Mouse (Mus musculus): Measurements from ENCODE around the gene Mast3. TPM values are rescaled to one million over a fixed set of nuclear protein-coding genes. Genes with fewer than 3 reads are reported as not detected.
A peak's percentile ranks its signal among the peaks of the same experiment; 100 is the strongest.

Mast3 gene
- polyA plus RNA-seq, 1 experiment from 2014 or later: 18.9 TPM

GRCm38 (mm10) chr8:70843941-70844340 is 39.1 kb upstream of the Mast3 start:
- peaks cover 5% of the 10 kb centered on the region; the same call in 1 of the 2 replicates for H3K36me3 ChIP-seq
- no peak overlapping the region for H3K9ac ChIP-seq (replicated peaks)
- no peak overlapping the region for H3K4me3 ChIP-seq (replicated peaks)
- no peaks in the 10 kb centered on the region for H3K9me3 ChIP-seq (replicated peaks)
- H3K27ac ChIP-seq (replicated peaks): no peak overlapping the region
- 86% methylated on average over 8 of the region's 8 CpGs for WGBS
- no peaks in the 10 kb centered on the region for H3K27me3 ChIP-seq (replicated peaks)
- ATAC-seq (ENCODE audit: low FRiP score): no peak
- H3K4me2 ChIP-seq: no peak overlapping the region
- peaks cover 19% of the 10 kb centered on the region for H3K4me1 ChIP-seq

- Histone ChIP-seq H3K27me3 (replicated peaks) (no peaks in the 10 kb centered on the region), H3K9ac (replicated peaks) (no peak overlapping the region), H3K27ac (replicated peaks) (no peak overlapping the region), H3K4me1 (peaks cover 25% of the 10 kb centered on the region), H3K4me2 (no peak overlapping the region), H3K4me3 (replicated peaks) (no peak overlapping the region), H3K9me3 (replicated peaks) (no peaks in the 10 kb centered on the region), H3K36me3 (peaks cover 5% of the 10 kb centered on the region; the same call in 1 of the 2 replicates)
- 78% methylated on average over 5 of the region's 5 CpGs for WGBS
- no peak for ATAC-seq (ENCODE audit: low FRiP score)
These were observed 38.4 kb upstream of the Mast3 start for GRCm38 (mm10) chr8:70843214-70843773.

DNA sequence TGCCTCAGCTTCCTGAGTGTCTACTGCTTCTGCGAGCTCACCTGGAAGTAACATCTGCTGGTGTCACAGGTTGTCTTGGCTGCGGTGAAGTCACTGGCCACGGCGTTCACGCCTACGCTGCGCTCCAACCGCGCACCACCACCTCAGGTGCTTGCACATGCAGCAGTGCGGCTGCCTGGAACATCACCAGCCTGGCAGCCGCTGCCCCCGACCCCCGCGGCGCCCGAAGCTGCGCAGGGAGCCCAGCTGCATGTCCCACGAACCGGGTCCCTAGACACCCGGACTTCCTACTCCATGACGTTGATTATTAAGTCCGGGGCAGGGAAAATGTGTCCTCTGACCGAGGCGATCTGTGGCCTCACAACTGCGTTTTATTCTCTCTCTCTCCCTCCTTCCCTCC is 37.6 kb upstream of the Mast3 start:
- no peak overlapping the region for H3K27ac ChIP-seq (replicated peaks)
- no peak for ATAC-seq (ENCODE audit: low FRiP score)
- no peak overlapping the region for H3K4me2 ChIP-seq
- no peaks in the 10 kb centered on the region for H3K27me3 ChIP-seq (replicated peaks)
- H3K4me3 ChIP-seq (replicated peaks): no peak overlapping the region
- peaks cover 25% of the 10 kb centered on the region for H3K4me1 ChIP-seq
- no peak overlapping the region for H3K9ac ChIP-seq (replicated peaks)
- H3K9me3 ChIP-seq (replicated peaks): no peaks in the 10 kb centered on the region
- peaks cover 5% of the 10 kb centered on the region; the same call in 1 of the 2 replicates for H3K36me3 ChIP-seq
- WGBS: 67% methylated on average over 25 of the region's 25 CpGs

GRCm38 (mm10) chr8:70841147-70842072 is 36.6 kb upstream of the Mast3 start:
- H3K4me2 ChIP-seq: no peak overlapping the region
- peak overlapping the region; percentile 56; the same call in 1 of the 2 replicates for H3K27ac ChIP-seq (replicated peaks)
- H3K36me3 ChIP-seq: peaks cover 5% of the 10 kb centered on the region; the same call in 1 of the 2 replicates
- no peaks in the 10 kb centered on the region for H3K9me3 ChIP-seq (replicated peaks)
- H3K27me3 ChIP-seq (replicated peaks): no peaks in the 10 kb centered on the region
- peaks cover 25% of the 10 kb centered on the region for H3K4me1 ChIP-seq
- H3K9ac ChIP-seq (replicated peaks): no peak overlapping the region
- WGBS: 41% methylated on average over 22 of the region's 22 CpGs
- ATAC-seq (ENCODE audit: low FRiP score): no peak
- no peak overlapping the region for H3K4me3 ChIP-seq (replicated peaks)

- no peaks in the 10 kb centered on the region for H3K9me3 ChIP-seq (replicated peaks)
- H3K36me3 ChIP-seq: peaks cover 5% of the 10 kb centered on the region; the same call in 1 of the 2 replicates
- H3K9ac ChIP-seq (replicated peaks): no peak overlapping the region
- no peaks in the 10 kb centered on the region for H3K27me3 ChIP-seq (replicated peaks)
- peaks cover 25% of the 10 kb centered on the region for H3K4me1 ChIP-seq
- H3K27ac ChIP-seq (replicated peaks): peak overlapping the region; percentile 56; the same call in 1 of the 2 replicates
- WGBS: 58% methylated on average over 10 of the region's 10 CpGs
- H3K4me2 ChIP-seq: no peak overlapping the region
- no peak overlapping the region for H3K4me3 ChIP-seq (replicated peaks)
- ATAC-seq (ENCODE audit: low FRiP score): no peak
These were observed 35.7 kb upstream of the Mast3 start for GRCm38 (mm10) chr8:70840590-70840989.

DNA sequence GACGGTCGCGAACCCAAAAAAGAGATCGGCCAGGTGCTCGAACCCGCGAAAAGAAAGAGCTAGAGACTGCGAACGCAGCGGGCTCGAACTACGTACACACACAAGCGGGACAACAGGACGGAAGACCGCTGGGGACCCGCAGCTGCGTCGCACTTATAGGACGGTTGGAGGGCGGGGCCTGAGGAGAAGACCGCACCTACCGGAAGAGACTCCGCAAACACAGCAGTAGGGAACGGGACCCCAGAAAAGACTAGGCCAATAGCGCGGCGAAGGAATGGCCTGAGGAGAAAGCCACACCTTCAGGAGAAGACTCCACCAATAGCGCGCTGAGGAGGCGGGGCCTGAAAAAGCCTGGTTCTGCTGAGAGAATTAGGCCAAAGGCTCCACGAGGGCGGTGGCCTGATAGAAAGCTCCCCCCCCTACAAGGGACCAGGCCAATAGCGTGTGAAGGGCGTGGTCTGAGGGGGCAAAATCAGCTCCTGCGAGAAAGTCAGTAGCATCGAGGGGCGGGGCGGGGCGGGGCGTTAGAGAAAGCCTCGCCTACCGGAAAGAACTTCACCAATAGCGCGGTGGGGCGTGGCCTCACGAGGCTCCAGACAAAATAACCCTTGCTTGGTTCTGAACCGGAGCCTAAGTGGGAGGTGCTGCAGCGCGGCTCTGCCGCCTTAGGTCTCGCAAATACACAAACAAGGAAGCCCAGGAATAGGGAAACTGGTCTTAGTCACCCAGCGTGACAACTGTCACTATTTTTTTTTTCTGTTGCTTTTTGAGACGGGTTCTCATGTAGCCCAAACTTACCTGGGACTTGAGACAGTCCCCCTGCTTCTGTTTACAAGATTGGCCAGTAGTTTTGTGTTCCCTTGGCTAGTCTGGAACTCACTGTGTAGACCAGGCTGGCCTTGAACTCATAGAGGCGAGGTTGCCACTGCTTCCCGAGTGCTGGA is 34.8 kb upstream of the Mast3 start, which contains the start of gene Arrdc2:
Arrdc2 (minus strand) TSS at position 313 of the 944 bp plus-strand sequence.
- H3K4me3 ChIP-seq (replicated peaks): peak within 1 kb of the TSS; percentile 55
- H3K9ac ChIP-seq (replicated peaks): peak within 1 kb of the TSS; percentile 61
- no peaks in the 10 kb centered on the region for H3K27me3 ChIP-seq (replicated peaks)
- H3K9me3 ChIP-seq (replicated peaks): no peaks in the 10 kb centered on the region
- H3K4me1 ChIP-seq: peaks cover 24% of the 10 kb centered on the region
- peak within 1 kb of the TSS; percentile 93 for H3K27ac ChIP-seq (replicated peaks)
- WGBS: 3% methylated on average over 55 of the region's 55 CpGs
- H3K36me3 ChIP-seq: peaks cover 5% of the 10 kb centered on the region; the same call in 1 of the 2 replicates
- H3K4me2 ChIP-seq: peak within 1 kb of the TSS; percentile 79
- ATAC-seq (ENCODE audit: low FRiP score): peak; percentile 95

DNA sequence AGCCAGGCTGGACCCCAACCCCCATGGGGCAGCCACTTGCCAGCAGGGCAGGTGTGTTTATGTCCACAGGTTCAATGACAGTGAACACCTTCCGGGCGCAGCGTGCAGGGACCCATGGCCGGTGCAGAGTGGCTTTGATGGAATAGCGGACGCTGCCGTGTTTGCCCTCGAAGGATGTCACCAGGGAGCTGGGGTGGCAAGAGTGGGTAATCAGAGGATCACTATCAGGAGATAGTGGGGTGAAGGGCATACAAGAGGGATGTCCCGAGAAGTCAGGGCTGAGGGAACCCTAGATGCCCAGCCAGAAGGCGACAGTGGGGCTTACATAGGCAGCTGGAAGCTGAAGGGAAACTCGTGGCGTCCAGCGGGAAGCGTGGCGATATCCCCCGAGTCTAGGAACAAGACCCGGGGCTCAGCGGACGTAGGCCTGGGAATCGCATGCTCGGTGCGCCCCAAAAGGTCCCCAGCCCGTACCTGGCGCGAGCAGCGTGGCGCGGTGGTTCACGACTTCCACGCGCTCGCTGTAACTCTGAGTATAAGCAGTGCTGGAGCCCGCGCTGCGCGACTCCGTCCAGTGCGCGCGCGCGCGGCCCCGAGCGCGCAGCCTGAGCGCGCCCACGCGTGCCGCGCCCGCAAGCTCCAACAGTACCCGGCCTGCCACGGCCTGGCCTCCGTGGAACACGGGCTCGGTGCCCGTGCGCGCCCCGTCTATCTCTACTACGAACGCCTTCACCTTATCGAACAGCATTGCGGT is 34.0 kb upstream of the Mast3 start:
- Histone ChIP-seq H3K4me2 (peak overlapping the region; percentile 79), H3K27ac (replicated peaks) (peak overlapping the region; percentile 93), H3K9me3 (replicated peaks) (no peaks in the 10 kb centered on the region), H3K4me1 (peaks cover 22% of the 10 kb centered on the region), H3K36me3 (peaks cover 2% of the 10 kb centered on the region; the same call in 1 of the 2 replicates), H3K27me3 (replicated peaks) (no peaks in the 10 kb centered on the region), H3K9ac (replicated peaks) (peak overlapping the region; percentile 61), H3K4me3 (replicated peaks) (peak overlapping the region; percentile 55)
- WGBS: 2% methylated on average over 65 of the region's 66 CpGs
- ATAC-seq (ENCODE audit: low FRiP score): peak; percentile 71

- no peak overlapping the region for H3K4me2 ChIP-seq
- H3K27ac ChIP-seq (replicated peaks): no peak overlapping the region
- no peak overlapping the region for H3K4me3 ChIP-seq (replicated peaks)
- no peak overlapping the region for H3K9ac ChIP-seq (replicated peaks)
- no peaks in the 10 kb centered on the region for H3K9me3 ChIP-seq (replicated peaks)
- H3K4me1 ChIP-seq: peaks cover 29% of the 10 kb centered on the region
- 91% methylated on average over 12 of the region's 12 CpGs for WGBS
- H3K27me3 ChIP-seq (replicated peaks): no peaks in the 10 kb centered on the region
- ATAC-seq (ENCODE audit: low FRiP score): no peak
- no peaks in the 10 kb centered on the region for H3K36me3 ChIP-seq
These were observed 31.8 kb upstream of the Mast3 start for GRCm38 (mm10) chr8:70836666-70837065.

GRCm38 (mm10) chr8:70834071-70834470 is 29.2 kb upstream of the Mast3 start:
- Histone ChIP-seq H3K4me1 (peaks cover 13% of the 10 kb centered on the region), H3K27ac (replicated peaks) (no peak overlapping the region), H3K27me3 (replicated peaks) (no peaks in the 10 kb centered on the region), H3K4me3 (replicated peaks) (no peak overlapping the region), H3K9me3 (replicated peaks) (no peaks in the 10 kb centered on the region), H3K9ac (replicated peaks) (no peak overlapping the region), H3K36me3 (no peaks in the 10 kb centered on the region), H3K4me2 (no peak overlapping the region)
- WGBS: 94% methylated on average over 3 of the region's 3 CpGs
- ATAC-seq (ENCODE audit: low FRiP score): no peak

DNA sequence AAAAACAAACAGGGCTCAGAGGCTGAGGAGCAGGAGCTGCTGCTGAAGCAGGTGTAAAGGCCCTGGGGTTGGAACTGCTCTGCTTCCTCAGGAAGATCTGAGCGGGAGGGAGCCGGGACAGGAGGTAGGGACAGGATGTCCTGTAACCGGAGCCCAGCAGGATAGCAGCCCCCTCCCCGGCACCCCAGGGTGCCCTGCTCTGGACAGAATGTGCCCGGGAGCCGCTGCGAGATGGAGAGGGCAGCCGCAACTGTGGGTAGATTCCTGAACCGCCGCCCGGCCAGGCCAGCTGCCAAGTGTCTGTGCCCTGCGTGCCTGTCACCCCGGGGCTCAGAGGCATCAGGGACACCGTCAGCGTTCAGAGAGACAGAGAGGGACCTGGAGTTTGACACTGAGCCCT is 28.7 kb upstream of the Mast3 start:
- H3K27ac ChIP-seq (replicated peaks): no peak overlapping the region
- no peak overlapping the region for H3K9ac ChIP-seq (replicated peaks)
- H3K4me2 ChIP-seq: no peak overlapping the region
- peaks cover 10% of the 10 kb centered on the region for H3K4me1 ChIP-seq
- 47% methylated on average over 15 of the region's 15 CpGs for WGBS
- no peaks in the 10 kb centered on the region for H3K27me3 ChIP-seq (replicated peaks)
- no peak overlapping the region for H3K4me3 ChIP-seq (replicated peaks)
- no peaks in the 10 kb centered on the region for H3K36me3 ChIP-seq
- ATAC-seq (ENCODE audit: low FRiP score): no peak
- no peaks in the 10 kb centered on the region for H3K9me3 ChIP-seq (replicated peaks)

All from neural tube, embryonic 15.5 days (tissue).